Mouse (Mus musculus) forebrain, postnatal 0 days (tissue): Measurements from ENCODE around the gene Farsb. TPM values are rescaled to one million over a fixed set of nuclear protein-coding genes. Genes with fewer than 3 reads are reported as not detected.

Experiments
- ATAC-seq: fragments of 200-750 bp; cut with Nextera tagmentation; 2 replicates; pipeline ENCODE4 v1.8.0; 2017; ENCODE audit warnings: mild to moderate bottlenecking, moderate library complexity
- DNase-seq: peaks from one replicate; pipeline ENCODE4 v3.0.0-alpha.2; 2015
- H3K27ac ChIP-seq: fragments of 300-500 bp; sonication (generic); 2 replicates; pipeline ENCODE4 v1.5.1; 2014; ENCODE audit warnings: low read depth, mild to moderate bottlenecking, antibody characterized with exemption, low read length, moderate library complexity, mixed read lengths
- H3K27me3 ChIP-seq: fragments of 300-500 bp; sonication (generic); 2 replicates; pipeline ENCODE4 v1.6.1; 2014; ENCODE audit warnings: mild to moderate bottlenecking, low read length, mixed read lengths; ENCODE audit not compliant: insufficient read depth
- H3K36me3 ChIP-seq: fragments of 300-500 bp; sonication (generic); 2 replicates; pipeline ENCODE4 v1.6.1; 2014; ENCODE audit warnings: mild to moderate bottlenecking, moderate library complexity; ENCODE audit not compliant: insufficient read depth
- H3K4me1 ChIP-seq: fragments of 300-500 bp; sonication (generic); 2 replicates; pipeline ENCODE4 v1.6.1; 2014; ENCODE audit warnings: antibody characterized with exemption; ENCODE audit not compliant: insufficient read depth
- H3K4me2 ChIP-seq: fragments of 300-500 bp; sonication (generic); 2 replicates; pipeline ENCODE4 v1.6.1; 2014; ENCODE audit warnings: low read depth, mild to moderate bottlenecking, moderate library complexity
- H3K4me3 ChIP-seq: fragments of 300-500 bp; sonication (generic); 2 replicates; pipeline ENCODE4 v1.5.1; 2014; ENCODE audit warnings: low read depth, low read length, mixed read lengths
- H3K9ac ChIP-seq: fragments of 300-500 bp; sonication (generic); 2 replicates; pipeline ENCODE4 v1.6.1; 2014; ENCODE audit warnings: mild to moderate bottlenecking
- H3K9me3 ChIP-seq: fragments of 300-500 bp; sonication (generic); 2 replicates; pipeline ENCODE4 v1.6.1; 2016; ENCODE audit warnings: low read length
- CTCF ChIP-seq: sonication (generic); IDR thresholded peaks from 2 replicates; pipeline ENCODE4 v1.5.1; 2016; ENCODE audit warnings: antibody characterized with exemption, control low read depth, low read depth
- WGBS: fragments of 180-500 bp; shearing (Covaris S2); extraction: QIAGEN DNeasy Blood & Tissue Kit; methylation state at CpG from one replicate; pipeline ENCODE4 v1.1.7; 2014; 5-methylcytosine and 5-hydroxymethylcytosine counted together
- polyA plus RNA-seq: library from polyadenylated mRNA; unstranded; fragments of >200 nt; fragmentation: Nextera tagmentation; extraction: Ambion mirVana; gene quantifications from 2 replicates; pipeline ENCODE4 v1.2.1, GENCODE M21; 2015
- total RNA-seq: library from RNA; depleted of rRNA; stranded (reverse); fragments of >200 nt; gene quantifications from 2 replicates; pipeline ENCODE4 v1.2.3, GENCODE M21; 2014

Farsb gene
- total and polyA plus RNA-seq, 2 experiments from 2014 or later = 90.6 to 154 TPM

DNA sequence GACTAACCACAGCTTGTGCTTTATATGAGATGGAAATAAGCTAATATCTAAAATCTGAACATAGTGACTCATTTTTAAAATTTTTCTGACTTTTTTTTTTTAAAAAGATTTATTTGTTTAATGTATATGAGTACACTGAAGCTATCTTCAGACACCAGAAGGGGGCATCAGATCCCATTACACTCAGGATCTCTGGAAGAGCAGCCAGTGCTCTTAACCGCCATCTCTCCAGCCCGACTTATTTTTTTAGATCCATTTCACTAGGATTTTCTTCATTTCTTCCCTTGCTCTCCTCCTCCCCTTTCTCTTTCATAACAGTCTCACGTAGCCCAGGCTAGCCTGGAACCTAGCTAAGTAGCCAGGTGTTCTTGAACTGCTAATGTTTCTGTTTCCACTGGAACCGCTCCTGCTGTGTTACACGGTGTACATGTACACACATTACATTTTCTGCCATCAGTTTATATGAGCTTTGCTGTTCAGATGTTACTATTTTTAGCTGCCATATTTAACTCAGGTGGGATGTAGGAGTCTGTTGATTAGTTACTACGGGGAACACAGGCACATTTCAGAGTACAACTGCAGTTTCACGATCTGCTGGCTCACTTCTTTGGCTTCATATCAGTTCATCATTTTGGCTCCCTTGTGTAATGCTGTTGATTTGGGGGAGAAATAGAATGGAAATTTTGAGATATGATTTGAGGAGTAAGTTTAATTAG lies 42.0 kb upstream of the Farsb start:
- no peaks in the 10 kb centered on the region for H3K4me1 ChIP-seq
- no peaks in the 10 kb centered on the region for H3K36me3 ChIP-seq
- DNase-seq = peak; percentile 21
- TF ChIP-seq CTCF = no peak
- H3K9ac ChIP-seq = no peak overlapping the region
- H3K27me3 ChIP-seq = no peaks in the 10 kb centered on the region
- H3K4me2 ChIP-seq = no peak overlapping the region
- H3K4me3 ChIP-seq = no peak overlapping the region
- ATAC-seq = peak; percentile 43; the same call in 1 of the 2 replicates
- H3K27ac ChIP-seq = no peak overlapping the region
- no peaks in the 10 kb centered on the region for H3K9me3 ChIP-seq
- 65% methylated on average over 7 of the region's 7 CpGs for WGBS

DNA sequence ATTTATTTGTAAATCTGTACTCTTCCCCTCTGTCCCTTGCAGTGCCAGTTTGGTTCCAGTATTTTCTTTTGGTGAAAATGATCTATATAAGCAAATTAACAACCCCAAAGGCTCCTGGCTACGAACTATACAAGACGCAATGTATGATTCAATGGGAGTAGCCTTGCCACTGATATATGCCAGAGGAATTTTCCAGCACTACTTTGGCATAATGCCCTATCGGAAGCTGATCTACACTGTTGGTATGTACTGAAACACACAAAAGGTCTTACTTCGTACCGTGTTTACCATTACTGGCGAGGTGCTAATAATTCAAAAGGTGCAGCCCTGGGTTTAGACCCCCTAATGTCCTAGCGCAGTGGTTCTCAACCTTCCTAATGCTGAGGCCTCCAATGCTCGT lies 40.3 kb upstream of the Farsb start:
- Histone ChIP-seq H3K27ac (no peak overlapping the region), H3K4me1 (no peaks in the 10 kb centered on the region), H3K4me3 (no peak overlapping the region), H3K36me3 (no peaks in the 10 kb centered on the region), H3K27me3 (no peaks in the 10 kb centered on the region), H3K9ac (no peak overlapping the region), H3K9me3 (no peaks in the 10 kb centered on the region), H3K4me2 (no peak overlapping the region)
- 86% methylated on average over 8 of the region's 8 CpGs for WGBS
- DNase-seq (no peak), ATAC-seq (no peak)
- no peak for TF ChIP-seq CTCF

DNA sequence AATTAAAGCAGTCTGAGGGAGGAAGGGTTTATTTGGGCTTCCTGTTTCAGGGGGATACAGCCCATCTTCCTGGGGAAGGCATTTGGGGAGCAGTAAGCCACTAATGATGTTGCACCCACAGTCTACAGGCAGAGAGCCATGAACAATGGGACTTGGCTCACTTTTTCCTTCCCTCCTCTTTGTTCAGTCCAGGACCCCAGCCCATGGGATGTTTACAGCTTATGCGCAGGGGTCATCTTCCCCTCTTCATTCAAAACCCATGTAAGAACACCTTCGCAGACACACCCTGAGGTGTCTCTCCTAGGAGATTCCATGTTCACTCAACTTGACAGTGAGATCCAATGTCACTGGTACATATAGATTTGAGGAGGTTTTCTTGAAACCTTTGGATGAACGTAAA lies 39.7 kb upstream of the Farsb start:
- H3K27me3 ChIP-seq = no peaks in the 10 kb centered on the region
- no peak for ATAC-seq
- H3K9me3 ChIP-seq = no peaks in the 10 kb centered on the region
- TF ChIP-seq CTCF = no peak
- H3K27ac ChIP-seq = no peak overlapping the region
- H3K4me2 ChIP-seq = no peak overlapping the region
- no peaks in the 10 kb centered on the region for H3K36me3 ChIP-seq
- H3K9ac ChIP-seq = no peak overlapping the region
- WGBS = 97% methylated on average over 3 of the region's 3 CpGs
- no peak overlapping the region for H3K4me3 ChIP-seq
- DNase-seq = no peak
- H3K4me1 ChIP-seq = no peaks in the 10 kb centered on the region

DNA sequence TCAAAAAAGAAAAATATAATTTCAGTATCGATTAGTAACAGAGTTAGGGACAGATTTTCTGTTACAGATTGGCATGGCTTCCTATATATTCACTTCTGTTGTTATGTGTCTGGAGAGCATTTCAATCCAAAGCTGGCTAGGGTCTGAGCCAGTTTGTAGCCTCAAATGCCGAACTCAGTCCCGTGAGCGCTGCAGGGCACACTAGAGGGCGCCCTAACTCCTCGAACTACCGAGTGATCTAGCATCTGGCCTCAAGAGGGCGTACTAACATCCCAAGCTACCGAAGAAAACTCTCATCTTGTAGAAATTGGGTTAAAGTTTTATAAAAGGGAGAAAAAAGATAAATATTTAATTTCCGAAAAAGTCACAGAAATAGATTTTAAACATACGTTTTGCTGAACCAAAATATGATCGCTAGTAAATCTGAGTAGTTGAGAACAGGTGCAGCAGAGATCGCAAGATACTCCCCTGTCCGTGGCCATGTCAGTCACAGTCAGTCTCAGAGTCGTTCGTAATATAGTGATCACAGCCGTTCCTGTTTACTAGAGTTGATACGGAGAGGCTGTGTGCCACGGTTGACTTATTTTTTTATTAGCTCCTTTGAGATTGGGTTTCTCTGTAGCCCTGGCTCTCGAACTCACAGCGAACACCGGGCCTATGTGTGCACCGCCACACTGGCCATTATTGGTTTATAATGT lies 36.6 kb upstream of the Farsb start:
- WGBS = 54% methylated on average over 23 of the region's 23 CpGs
- no peak for ATAC-seq
- H3K36me3 ChIP-seq = no peaks in the 10 kb centered on the region

DNA sequence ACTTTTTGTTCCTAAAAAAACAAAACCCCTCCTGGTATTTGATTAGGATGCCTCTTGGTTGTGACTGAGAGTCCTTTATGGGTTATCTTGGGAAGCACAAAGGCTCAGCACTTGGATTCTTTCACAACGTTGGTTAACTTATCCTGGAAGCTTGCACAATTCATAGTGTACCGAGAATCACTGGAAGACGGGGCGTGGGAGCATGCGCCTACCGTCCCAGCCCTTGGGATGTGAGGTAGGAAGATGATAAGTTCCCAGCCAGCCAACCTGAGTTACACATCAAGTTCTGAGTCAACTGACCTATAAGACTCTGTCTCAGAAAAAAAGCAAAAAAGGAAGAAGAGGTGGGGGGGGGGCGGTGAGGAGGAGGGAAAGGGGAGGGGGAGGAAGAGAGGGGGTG lies 30.2 kb upstream of the Farsb start:
- WGBS = 85% methylated on average over 7 of the region's 7 CpGs
- Histone ChIP-seq H3K9ac (no peak overlapping the region), H3K27ac (no peak overlapping the region), H3K27me3 (no peaks in the 10 kb centered on the region), H3K4me1 (no peaks in the 10 kb centered on the region), H3K4me2 (no peak overlapping the region), H3K36me3 (no peaks in the 10 kb centered on the region), H3K9me3 (no peaks in the 10 kb centered on the region), H3K4me3 (no peak overlapping the region)
- ATAC-seq (no peak), DNase-seq (no peak)
- TF ChIP-seq CTCF = no peak

More for the DNA sequence above, 36.6 kb upstream of the Farsb start:
- Histone ChIP-seq H3K4me2 (no peak overlapping the region), H3K9ac (no peak overlapping the region), H3K4me3 (no peak overlapping the region), H3K27ac (no peak overlapping the region), H3K9me3 (no peaks in the 10 kb centered on the region), H3K4me1 (no peaks in the 10 kb centered on the region), H3K27me3 (no peaks in the 10 kb centered on the region)
- peak; percentile 88 for TF ChIP-seq CTCF
- peak; percentile 71 for DNase-seq

DNA sequence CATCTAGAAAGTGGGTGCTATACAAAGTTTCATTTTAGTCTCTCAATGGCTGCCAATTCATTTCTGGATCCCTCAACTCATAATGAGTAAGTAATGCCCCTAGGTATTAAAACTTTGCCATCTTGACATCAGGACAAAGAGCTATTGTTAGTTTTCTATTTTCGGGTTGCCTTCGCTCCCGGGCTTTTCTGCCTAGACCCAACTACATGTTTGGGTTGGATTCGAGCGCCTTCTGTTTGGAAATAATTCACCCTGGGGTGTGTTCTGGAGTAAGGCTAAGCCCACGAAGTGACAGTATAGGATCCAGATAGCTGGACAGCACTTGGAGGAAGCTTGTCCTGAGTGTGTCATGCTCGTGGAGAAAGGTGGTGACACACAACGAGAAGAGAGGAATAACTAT lies 24.1 kb upstream of the Farsb start:
- no peak for ATAC-seq
- no peak for TF ChIP-seq CTCF
- no peak for DNase-seq
- no peak overlapping the region for H3K4me3 ChIP-seq
- no peak overlapping the region for H3K9ac ChIP-seq
- 73% methylated on average over 8 of the region's 8 CpGs for WGBS
- no peak overlapping the region for H3K4me2 ChIP-seq
- H3K36me3 ChIP-seq = no peaks in the 10 kb centered on the region
- H3K4me1 ChIP-seq = no peaks in the 10 kb centered on the region
- H3K27ac ChIP-seq = no peak overlapping the region
- no peaks in the 10 kb centered on the region for H3K27me3 ChIP-seq
- H3K9me3 ChIP-seq = no peaks in the 10 kb centered on the region

DNA sequence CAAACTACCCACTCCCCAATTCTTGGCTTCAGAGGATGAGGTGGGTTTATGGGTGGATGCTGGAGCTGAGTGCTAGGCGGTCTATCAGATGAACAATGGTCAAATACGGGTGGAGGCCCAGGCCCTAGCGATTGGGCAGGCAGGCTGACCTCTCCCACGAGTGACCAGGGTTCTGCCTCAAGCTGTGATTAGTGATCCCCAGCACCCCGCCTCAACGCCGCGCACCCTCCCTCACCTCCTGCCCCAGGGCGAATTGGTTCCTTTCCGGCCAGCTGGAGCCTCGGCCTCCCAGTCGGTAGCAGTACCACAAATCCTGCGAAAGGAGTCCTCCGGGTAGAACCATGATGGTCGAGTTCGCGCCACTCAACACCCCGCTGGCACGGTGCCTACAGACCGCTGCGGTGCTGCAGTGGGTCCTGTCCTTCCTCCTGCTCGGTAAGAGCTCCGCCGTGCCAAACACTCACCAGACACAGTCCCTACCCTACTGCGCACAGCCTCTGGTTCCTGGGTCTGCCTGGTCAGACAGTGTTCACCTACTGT lies 23.0 kb upstream of the Farsb start, which contains the start of gene BC035947:
TSS of gene BC035947 (minus strand) at position 538 of the 540 bp plus-strand sequence.
- Histone ChIP-seq H3K27me3 (no peaks in the 10 kb centered on the region), H3K27ac (no peak within 1 kb of the TSS), H3K4me1 (no peaks in the 10 kb centered on the region), H3K9ac (no peak within 1 kb of the TSS), H3K4me3 (peak within 1 kb of the TSS; percentile 23), H3K36me3 (no peaks in the 10 kb centered on the region), H3K9me3 (no peaks in the 10 kb centered on the region), H3K4me2 (peak within 1 kb of the TSS; percentile 47)
- DNase-seq = no peak
- 6% methylated on average over 25 of the region's 25 CpGs for WGBS
- no peak for TF ChIP-seq CTCF
- ATAC-seq = no peak
